Mouse (Mus musculus): ENCODE results near the gene Anpep. TPM values are rescaled to one million over a fixed set of nuclear protein-coding genes. Genes with fewer than 3 reads are reported as not detected.

Anpep gene
- polyA plus RNA-seq (2014; fragmentation: Illumina TruSeq; extraction: RNeasy Lipid Tissue Mini Kit (QIAGEN cat#74804)), result 16.9 TPM

GRCm38 (mm10) chr7:79860811-79861210 is at the start of gene Anpep:
TSS of gene Anpep (minus strand) at chr7:79861059.

GRCm38 (mm10) chr7:79810611-79811506 is 50.0 kb downstream of the Anpep start, which contains the start of gene Mesp2:
TSS of gene Mesp2 (plus strand) at chr7:79810727.

GRCm38 (mm10) chr7:79793688-79794087 is 67.2 kb downstream of the Anpep start, which contains the start of gene Mesp1:
TSS of gene Mesp1 (minus strand) at chr7:79793788.

Other genes starting within 250 kb of the Anpep start
- gene Rhcg, start 243.4 kb downstream of the Anpep start, polyA plus RNA-seq (2014; fragmentation: Illumina TruSeq; extraction: RNeasy Lipid Tissue Mini Kit (QIAGEN cat#74804)), result not detected
- gene Ticrr, start 200.9 kb downstream of the Anpep start, polyA plus RNA-seq (2014; fragmentation: Illumina TruSeq; extraction: RNeasy Lipid Tissue Mini Kit (QIAGEN cat#74804)), result 11.4 TPM
- 0.88 TPM for gene Kif7, start 145.3 kb downstream of the Anpep start, polyA plus RNA-seq (2014; fragmentation: Illumina TruSeq; extraction: RNeasy Lipid Tissue Mini Kit (QIAGEN cat#74804))
- 19.9 TPM for gene Plin1, start 128.2 kb downstream of the Anpep start, polyA plus RNA-seq (2014; fragmentation: Illumina TruSeq; extraction: RNeasy Lipid Tissue Mini Kit (QIAGEN cat#74804))
- gene Pex11a, start 117.9 kb downstream of the Anpep start, polyA plus RNA-seq (2014; fragmentation: Illumina TruSeq; extraction: RNeasy Lipid Tissue Mini Kit (QIAGEN cat#74804)), result 14.7 TPM
- 1.6 TPM for gene Wdr93, start 117.9 kb downstream of the Anpep start, polyA plus RNA-seq (2014; fragmentation: Illumina TruSeq; extraction: RNeasy Lipid Tissue Mini Kit (QIAGEN cat#74804))
- gene Mesp1, start 67.3 kb downstream of the Anpep start, polyA plus RNA-seq (2014; fragmentation: Illumina TruSeq; extraction: RNeasy Lipid Tissue Mini Kit (QIAGEN cat#74804)), result not detected
- 1.00 TPM for gene Mesp2, start 50.3 kb downstream of the Anpep start, polyA plus RNA-seq (2014; fragmentation: Illumina TruSeq; extraction: RNeasy Lipid Tissue Mini Kit (QIAGEN cat#74804))
- 42.0 TPM for gene Ap3s2, start 59.6 kb upstream of the Anpep start, polyA plus RNA-seq (2014; fragmentation: Illumina TruSeq; extraction: RNeasy Lipid Tissue Mini Kit (QIAGEN cat#74804))
- gene Arpin, start 74.3 kb upstream of the Anpep start, polyA plus RNA-seq (2014; fragmentation: Illumina TruSeq; extraction: RNeasy Lipid Tissue Mini Kit (QIAGEN cat#74804)), result 12.3 TPM
- 1.1 TPM for gene Zfp710, start 163.8 kb upstream of the Anpep start, polyA plus RNA-seq (2014; fragmentation: Illumina TruSeq; extraction: RNeasy Lipid Tissue Mini Kit (QIAGEN cat#74804))

All from ovary, adult 10 weeks (tissue).